Mouse (Mus musculus): Measurements from ENCODE around the gene Fkbp6.

Fkbp6 gene

GRCm38 (mm10) chr5:135276597-135276996 is 73.2 kb downstream of the Fkbp6 start:
- DNase-seq (ENCODE audit: low read depth, low spot score): peak; percentile 22

GRCm38 (mm10) chr5:135274663-135275396 is 75.0 kb downstream of the Fkbp6 start:
- peak; percentile 38 for DNase-seq (ENCODE audit: low read depth, low spot score)

- DNase-seq (ENCODE audit: low read depth, low spot score): no peak
Observed at GRCm38 (mm10) chr5:135271563-135272165, 78.2 kb downstream of the Fkbp6 start.

DNA sequence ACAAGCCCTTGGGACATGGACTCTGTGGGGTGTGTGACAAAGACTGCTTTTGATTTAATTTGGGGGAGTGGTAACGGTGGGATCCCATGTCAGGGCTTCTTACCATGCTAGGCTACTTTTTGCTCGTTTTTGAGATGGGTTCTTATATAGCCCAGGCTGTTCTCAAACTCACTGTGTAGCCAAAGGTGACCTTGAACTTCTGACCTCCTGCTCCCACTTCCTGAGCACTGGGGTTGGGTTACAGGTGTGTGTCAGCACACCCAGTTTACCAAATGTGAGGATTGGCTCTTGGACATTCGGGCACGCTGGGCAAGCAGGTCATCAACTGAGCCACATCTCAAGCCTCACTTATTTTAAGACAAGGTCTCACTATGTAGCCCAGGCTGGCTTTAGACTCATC is 79.5 kb downstream of the Fkbp6 start:
- peak; percentile 57 for DNase-seq (ENCODE audit: low read depth, low spot score)

DNA sequence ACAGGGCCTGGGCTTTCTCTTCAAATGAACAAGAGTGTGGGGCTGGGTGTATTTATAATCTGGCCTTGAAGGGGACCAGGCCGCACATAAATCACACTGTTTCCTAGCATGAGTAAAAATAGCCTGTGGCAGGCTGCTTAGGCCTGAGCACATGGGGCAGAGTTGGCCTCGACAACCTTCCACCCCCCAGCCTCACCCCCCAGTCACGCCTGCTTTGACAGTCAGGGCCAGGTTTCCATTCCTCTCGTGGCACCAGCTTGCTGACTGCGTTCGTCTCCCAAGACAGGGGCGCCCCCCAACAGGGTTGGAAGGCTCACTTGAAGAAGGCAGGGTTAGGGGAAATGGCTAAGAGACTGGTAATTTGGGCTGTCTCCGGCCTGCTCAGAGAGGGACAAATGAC is 80.4 kb downstream of the Fkbp6 start:
- DNase-seq (ENCODE audit: low read depth, low spot score): no peak

DNA sequence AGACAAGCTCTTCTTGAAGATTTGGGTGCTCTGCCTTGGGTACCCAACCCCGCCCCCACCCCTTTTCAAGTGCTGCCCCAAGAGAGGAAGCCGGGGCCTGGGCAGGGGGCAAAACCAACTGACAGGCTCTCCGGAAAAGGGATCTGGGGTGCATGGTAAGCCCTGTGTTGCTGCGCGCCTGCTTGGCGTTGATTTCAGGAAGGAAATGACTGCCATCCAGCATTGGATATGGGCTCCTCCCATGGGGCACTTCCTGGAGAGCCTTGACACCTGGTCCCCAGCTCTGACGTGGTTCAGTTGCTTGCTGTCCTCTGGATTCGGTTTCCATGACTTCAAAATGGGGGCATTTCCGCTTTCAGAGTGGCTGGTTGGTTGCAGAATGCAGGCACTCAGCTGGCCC is 85.3 kb downstream of the Fkbp6 start:
- no peak for DNase-seq (ENCODE audit: low read depth, low spot score)

DNA sequence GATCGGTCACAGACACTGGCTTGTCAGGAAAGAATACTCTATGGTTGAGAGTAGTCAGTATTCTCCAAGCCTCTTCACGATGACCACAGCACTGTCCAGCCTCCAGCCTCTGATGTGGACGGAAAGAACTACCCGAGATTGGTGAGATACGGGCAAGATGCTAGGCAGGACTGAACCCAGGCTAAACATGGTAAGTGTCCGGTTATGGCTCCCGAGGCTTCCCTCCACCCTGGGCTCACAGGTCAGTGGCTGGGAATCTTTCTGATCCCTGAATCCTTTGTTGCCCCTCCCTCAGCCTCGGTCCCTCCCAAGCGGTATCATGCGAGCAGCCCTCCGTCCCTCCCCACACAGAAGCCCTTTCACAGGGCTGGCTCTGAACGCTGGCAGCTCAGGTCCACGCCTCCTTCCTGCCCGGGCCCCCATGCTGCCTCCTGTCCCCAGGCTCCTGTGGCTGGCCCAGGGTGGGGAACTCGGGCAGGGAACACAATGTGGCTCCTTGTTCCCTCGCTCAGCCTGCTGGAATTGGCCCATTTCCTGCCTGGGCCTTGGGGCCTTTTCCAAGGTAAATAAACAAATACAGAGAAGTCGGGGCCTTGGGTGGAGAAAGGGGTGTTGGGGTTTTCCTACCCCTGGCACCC is 85.9 kb downstream of the Fkbp6 start:
- no peak for DNase-seq (ENCODE audit: low read depth, low spot score)

- DNase-seq (ENCODE audit: low read depth, low spot score): no peak
Observed at GRCm38 (mm10) chr5:135258280-135259150, 91.3 kb downstream of the Fkbp6 start.

DNA sequence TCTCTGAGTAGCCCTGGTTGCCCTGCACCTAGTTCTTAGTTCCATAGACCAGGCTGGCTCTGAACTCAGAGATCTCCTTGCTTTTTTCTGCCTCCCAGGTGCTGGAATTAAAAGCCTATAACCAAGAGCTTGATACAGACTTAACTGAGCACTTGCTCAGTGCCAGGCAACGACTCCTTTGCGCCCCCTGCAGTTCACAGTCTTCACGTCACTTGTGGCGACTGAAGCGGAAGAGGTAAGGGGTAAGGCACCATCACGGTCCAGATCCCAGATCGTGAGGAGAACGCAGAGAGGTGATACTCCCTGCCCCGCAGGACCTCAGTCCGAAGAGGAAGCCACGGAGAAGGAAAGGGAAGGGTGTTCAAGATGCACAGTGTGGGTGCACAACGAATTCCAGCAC is 92.3 kb downstream of the Fkbp6 start:
- peak; percentile 87 for DNase-seq (ENCODE audit: low read depth, low spot score)

DNA sequence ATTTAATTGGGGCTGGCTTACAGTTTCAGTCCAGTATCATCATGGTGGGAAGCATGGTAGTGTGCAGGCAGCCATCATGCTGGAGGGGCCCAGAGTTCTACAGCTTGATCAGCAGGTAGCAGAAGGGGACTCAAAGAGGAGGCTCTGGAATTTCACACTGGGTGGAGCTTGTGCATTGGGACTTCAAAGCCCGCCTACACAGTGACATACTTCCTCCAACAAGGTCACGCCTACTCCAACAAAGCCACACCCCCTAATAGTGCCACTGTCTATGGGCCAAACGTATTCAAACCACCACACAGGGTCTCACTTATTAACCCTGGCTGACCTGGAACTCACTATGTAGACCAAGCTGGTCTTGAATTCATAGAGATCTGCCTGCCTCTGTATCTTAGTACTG is 93.7 kb downstream of the Fkbp6 start:
- DNase-seq (ENCODE audit: low read depth, low spot score): peak; percentile 59

GRCm38 (mm10) chr5:135253741-135254401 is 96.0 kb downstream of the Fkbp6 start:
- DNase-seq (ENCODE audit: low read depth, low spot score): peak; percentile 59

- DNase-seq (ENCODE audit: low read depth, low spot score): peak; percentile 82
Observed at GRCm38 (mm10) chr5:135251079-135251454, 98.8 kb downstream of the Fkbp6 start, which contains the start of gene Fzd9. Fzd9 (minus strand) TSS chr5:135251230.

DNA sequence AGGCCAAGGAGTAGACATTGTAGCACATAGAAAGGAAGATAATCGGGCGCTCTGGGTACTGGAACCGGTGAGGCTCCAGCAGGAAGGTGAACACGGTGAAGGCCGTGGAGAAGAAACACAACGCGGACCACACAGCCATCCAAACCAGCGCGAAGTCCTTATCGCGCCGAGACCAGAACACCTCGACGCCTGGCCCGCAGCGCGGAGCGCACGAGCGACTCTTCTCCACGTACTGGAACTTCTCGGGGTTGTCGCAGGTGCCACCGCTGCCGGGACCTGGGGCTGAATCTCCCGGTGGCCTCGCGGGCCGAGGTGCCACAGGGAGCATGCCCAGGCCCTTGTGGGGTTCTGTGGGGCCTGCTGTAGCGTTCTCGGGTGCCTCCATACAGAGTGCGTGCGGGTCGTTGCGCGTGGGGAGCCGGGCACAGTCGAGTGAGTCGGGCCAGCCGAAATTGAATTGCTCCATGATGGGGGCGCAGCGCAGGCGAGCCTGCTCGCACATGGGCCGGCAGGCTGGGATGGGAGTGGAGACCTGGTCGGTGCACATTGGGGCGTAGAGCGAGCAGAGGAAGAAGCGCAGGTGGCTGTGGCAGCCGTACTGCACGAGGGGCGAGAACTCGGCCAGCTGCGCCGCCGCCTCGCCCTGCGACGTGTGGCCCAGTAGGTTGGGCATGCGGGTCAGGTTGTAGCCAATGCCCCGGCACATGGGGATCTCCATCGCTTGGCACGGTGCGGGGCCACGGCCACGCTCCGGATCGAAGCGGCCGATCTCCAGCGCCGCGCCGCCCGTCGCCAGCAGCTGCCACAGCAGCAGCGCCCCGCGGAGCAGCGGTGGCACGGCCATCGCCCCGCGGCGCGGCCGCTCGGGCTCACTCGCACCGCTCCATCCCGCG is 99.4 kb downstream of the Fkbp6 start:
- DNase-seq (ENCODE audit: low read depth, low spot score): peak; percentile 31

- DNase-seq (ENCODE audit: low read depth, low spot score): peak; percentile 60
Observed at GRCm38 (mm10) chr5:135248956-135249676, 100.7 kb downstream of the Fkbp6 start.

GRCm38 (mm10) chr5:135247337-135247736 is 102.5 kb downstream of the Fkbp6 start:
- no peak for DNase-seq (ENCODE audit: low read depth, low spot score)

DNA sequence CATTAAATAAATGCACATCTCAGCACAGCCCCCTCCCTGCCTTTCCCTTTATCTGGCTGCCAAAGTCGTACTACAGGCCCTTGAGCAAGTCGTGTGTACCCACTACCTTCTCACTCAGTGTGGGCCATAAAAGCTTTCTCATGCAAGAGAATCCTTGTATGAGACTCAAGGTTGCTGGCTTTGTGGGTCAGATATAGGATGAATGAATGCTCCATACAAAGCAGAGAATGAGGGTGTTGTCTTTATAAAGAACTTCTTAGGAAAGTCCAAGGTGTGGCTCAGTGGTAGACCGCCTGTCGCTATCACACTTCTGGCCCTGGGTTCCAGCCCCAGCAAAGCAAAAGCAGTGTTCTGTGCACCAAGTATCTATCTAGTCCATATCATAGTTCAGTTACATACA is 103.3 kb downstream of the Fkbp6 start:
- DNase-seq (ENCODE audit: low read depth, low spot score): peak; percentile 25

- DNase-seq (ENCODE audit: low read depth, low spot score): no peak
Observed at GRCm38 (mm10) chr5:135243166-135243565, 106.7 kb downstream of the Fkbp6 start.

- no peak for DNase-seq (ENCODE audit: low read depth, low spot score)
Observed at GRCm38 (mm10) chr5:135242608-135243007, 107.2 kb downstream of the Fkbp6 start.

DNA sequence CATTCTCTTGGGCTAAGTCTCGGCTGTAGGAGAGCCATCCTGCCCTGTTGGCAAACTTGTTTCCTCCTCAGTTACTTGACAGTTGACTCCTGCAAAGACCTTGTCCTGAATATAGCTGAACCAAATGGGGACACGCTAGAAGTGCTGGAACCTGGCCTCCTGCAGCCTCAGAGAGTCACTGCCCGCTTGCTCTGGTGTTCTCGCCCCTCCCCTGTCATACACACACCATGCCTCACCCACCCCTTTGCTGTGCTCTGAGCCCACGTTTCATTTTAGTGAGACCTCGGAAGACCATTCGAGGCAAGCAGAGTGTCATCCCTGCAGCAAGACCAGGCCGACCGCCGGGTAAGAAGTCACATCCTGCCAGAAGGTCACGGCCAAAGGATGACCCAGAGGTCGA is 107.7 kb downstream of the Fkbp6 start:
- no peak for DNase-seq (ENCODE audit: low read depth, low spot score)
